Mouse (Mus musculus): ENCODE measurements around the gene Mcl1.

GRCm38 (mm10) chr3:95652871-95653270, 5.7 kb upstream of the Mcl1 start:
- TF ChIP-seq CTCF (IDR thresholded peaks at IDR 0.05; ENCODE audit: control insufficient read depth, insufficient read depth, insufficient replicate concordance, low read depth, low read length): no peak
- TF ChIP-seq POLR2A (IDR thresholded peaks at IDR 0.05; ENCODE audit: control insufficient read depth, low read depth, low read length): no peak

Data from testis, adult 2 months (tissue).